In the genomic region with DNA sequence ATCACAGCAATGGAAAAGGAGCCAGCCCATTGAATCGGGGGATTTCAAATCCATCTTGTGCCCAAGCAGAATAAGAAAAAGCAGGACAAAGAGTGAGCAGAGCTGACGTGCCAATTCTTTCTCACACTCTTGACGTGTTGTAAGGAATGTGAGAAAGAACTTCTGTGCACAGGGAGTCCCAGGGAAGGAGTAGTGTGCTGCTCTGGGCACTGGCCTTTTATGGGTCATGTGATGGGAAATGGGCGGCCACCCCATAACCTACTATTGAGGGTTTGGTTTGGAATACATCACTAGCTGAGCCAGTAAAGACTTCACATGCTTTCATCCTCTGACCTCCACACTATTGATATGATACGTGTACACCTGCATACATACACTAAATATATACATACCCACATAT, we compare ENCODE assay signal across 13 mouse cellular contexts.
"Had no signal": no experiment of that assay in that cellular context is flagged by ENCODE, and none has a peak within 500 bp of the region (broad histone marks: within the 10 kb centered on the region; RNA-seq: fewer than 3 reads in every experiment).

No protein-coding gene starts in this region.

- H3K27me3 ChIP-seq: limb, embryonic 15.5 days; liver, embryonic 12.5 days; neural tube, embryonic 13.5 days had no signal

- H3K4me1 ChIP-seq: liver, embryonic 12.5 days; neural tube, embryonic 13.5 days had no signal

- ATAC-seq: liver, embryonic 12.5 days had no signal

- H3K36me3 ChIP-seq: limb, embryonic 15.5 days; liver, embryonic 12.5 days; midbrain, embryonic 10.5 days; neural tube, embryonic 13.5 days had no signal

- H3K4me2 ChIP-seq: limb, embryonic 15.5 days; liver, embryonic 12.5 days; lung, embryonic 14.5 days; neural tube, embryonic 13.5 days had no signal

- H3K9me3 ChIP-seq: limb, embryonic 15.5 days; liver, embryonic 12.5 days; midbrain, embryonic 10.5 days; neural tube, embryonic 13.5 days had no signal

- H3K4me3 ChIP-seq: left cerebral cortex, adult 2 months; limb, embryonic 15.5 days; liver, embryonic 12.5 days; midbrain, embryonic 10.5 days; myocyte; neural tube, embryonic 13.5 days had no signal

- H3K9ac ChIP-seq: limb, embryonic 15.5 days; liver, embryonic 12.5 days; lung, embryonic 14.5 days; neural tube, embryonic 13.5 days had no signal

- DNase-seq: kidney, postnatal 25 days; lung, postnatal 10 days; lung, postnatal 4 days; right cerebral cortex, postnatal 14 days; thymus, adult 18-20 months; thymus, postnatal 14 days had no signal

- H3K27ac ChIP-seq: left cerebral cortex, adult 2 months; limb, embryonic 15.5 days; liver, embryonic 12.5 days; midbrain, embryonic 10.5 days; neural tube, embryonic 13.5 days had no signal
